Mouse (Mus musculus) liver, embryonic 14.5 days (tissue): ENCODE data around the gene Mrvi1.

Experiments
- CTCF ChIP-seq: IDR thresholded peaks from 2 replicates; pipeline ENCODE4 v1.5.1; 2016; ENCODE audit warnings: antibody characterized with exemption, low read depth, control low read depth
- EP300 ChIP-seq: IDR thresholded peaks from 2 replicates; pipeline ENCODE4 v1.6.1; 2016; ENCODE audit warnings: antibody characterized with exemption, low read depth

GRCm38 (mm10) chr7:110955576-110955975 is 26.7 kb downstream of the Mrvi1 start:
- TF ChIP-seq EP300 (no peak), CTCF (no peak)
